Mouse (Mus musculus) heart, postnatal 0 days (tissue): Measurements from ENCODE around the gene Ttc7b.

Experiments
- CTCF ChIP-seq: IDR thresholded peaks from 2 replicates; pipeline ENCODE4 v1.5.1; 2016; ENCODE audit warnings: antibody characterized with exemption, control low read depth, low read depth
- EP300 ChIP-seq: IDR thresholded peaks from 2 replicates; pipeline ENCODE4 v1.6.1; 2016; ENCODE audit warnings: antibody characterized with exemption, low read depth

DNA sequence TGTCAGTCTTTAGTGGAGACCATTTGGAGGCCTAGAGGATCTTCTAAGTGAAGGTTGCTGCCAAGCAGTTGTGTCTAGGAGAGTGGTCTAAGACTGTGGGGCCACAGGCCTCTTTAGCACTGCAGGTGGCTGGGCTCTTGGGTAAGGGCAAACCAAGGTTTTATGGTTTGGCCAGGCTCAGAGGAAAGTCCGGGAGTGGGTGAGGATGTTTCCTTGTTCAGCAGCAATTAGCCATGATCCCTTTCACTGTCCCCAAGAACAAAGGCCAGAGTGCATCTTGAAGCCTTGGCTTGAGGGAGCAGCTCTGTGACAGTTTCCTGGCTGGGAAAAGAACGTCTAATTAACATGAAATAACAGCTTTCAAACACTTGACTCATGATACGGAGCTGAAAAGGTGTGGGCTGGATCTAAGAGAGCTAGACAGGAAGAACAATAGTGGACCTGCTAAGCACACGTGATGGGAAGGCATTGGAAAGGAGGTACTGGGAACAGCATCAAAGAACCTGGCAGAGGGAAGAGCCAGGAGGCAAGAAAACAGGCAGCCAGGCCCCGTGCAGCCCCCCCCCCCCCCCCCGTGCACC lies 162.5 kb downstream of the Ttc7b start:
- TF ChIP-seq EP300 (no peak), CTCF (no peak)
